Mouse (Mus musculus) hindbrain, embryonic 13.5 days (tissue): ENCODE data around the gene Rpl27. TPM values are rescaled to one million over a fixed set of nuclear protein-coding genes. Genes with fewer than 3 reads are reported as not detected.
"Not testable (repeated sequence)": the region's sequence is repeated elsewhere in the genome, so short reads cannot be mapped to it uniquely, and the experiment has no call there.

ENCODE experiments used
- ATAC-seq: fragments of 200-750 bp; cut with Nextera tagmentation; 2 replicates; pipeline ENCODE4 v1.8.0; 2017; ENCODE audit warnings: moderate TSS enrichment; ENCODE audit not compliant: low FRiP score
- H3K27ac ChIP-seq: fragments of 300-500 bp; sonication (generic); 2 replicates; pipeline ENCODE4 v1.5.1; 2015; ENCODE audit warnings: inconsistent platforms, mild to moderate bottlenecking, moderate library complexity
- H3K27me3 ChIP-seq: fragments of 300-500 bp; sonication (generic); 2 replicates; pipeline ENCODE4 v1.6.1; 2015; ENCODE audit warnings: mild to moderate bottlenecking, inconsistent platforms
- H3K36me3 ChIP-seq: fragments of 300-500 bp; sonication (generic); 2 replicates; pipeline ENCODE4 v1.6.1; 2015; ENCODE audit warnings: mild to moderate bottlenecking, inconsistent platforms
- H3K4me1 ChIP-seq: fragments of 300-500 bp; sonication (generic); replicated peaks from 2 replicates; pipeline ENCODE4 v1.6.1; 2015; ENCODE audit warnings: inconsistent platforms
- H3K4me2 ChIP-seq: fragments of 300-500 bp; sonication (generic); 2 replicates; pipeline ENCODE4 v1.6.1; 2015; ENCODE audit warnings: inconsistent platforms, mild to moderate bottlenecking, moderate library complexity
- H3K4me3 ChIP-seq: fragments of 300-500 bp; sonication (generic); 2 replicates; pipeline ENCODE4 v1.5.1; 2015; ENCODE audit warnings: mild to moderate bottlenecking, inconsistent platforms
- H3K9ac ChIP-seq: fragments of 300-500 bp; sonication (generic); 2 replicates; pipeline ENCODE4 v1.6.1; 2015; ENCODE audit warnings: mild to moderate bottlenecking, inconsistent platforms
- H3K9me3 ChIP-seq: fragments of 300-500 bp; sonication (generic); 2 replicates; pipeline ENCODE4 v1.6.1; 2016; ENCODE audit warnings: inconsistent platforms
- WGBS: fragments of 180-500 bp; shearing (Covaris S2); methylation state at CpG from one replicate; pipeline ENCODE4 v1.1.7; 2015; 5-methylcytosine and 5-hydroxymethylcytosine counted together
- polyA plus RNA-seq: library from polyadenylated mRNA; unstranded; fragments of >200 nt; fragmentation: Nextera tagmentation; extraction: Ambion mirVana; gene quantifications from 2 replicates; pipeline ENCODE4 v1.2.1, GENCODE M21; 2015

The Rpl27 gene
- polyA plus RNA-seq, 1 experiment from 2014 or later: 310 TPM

DNA sequence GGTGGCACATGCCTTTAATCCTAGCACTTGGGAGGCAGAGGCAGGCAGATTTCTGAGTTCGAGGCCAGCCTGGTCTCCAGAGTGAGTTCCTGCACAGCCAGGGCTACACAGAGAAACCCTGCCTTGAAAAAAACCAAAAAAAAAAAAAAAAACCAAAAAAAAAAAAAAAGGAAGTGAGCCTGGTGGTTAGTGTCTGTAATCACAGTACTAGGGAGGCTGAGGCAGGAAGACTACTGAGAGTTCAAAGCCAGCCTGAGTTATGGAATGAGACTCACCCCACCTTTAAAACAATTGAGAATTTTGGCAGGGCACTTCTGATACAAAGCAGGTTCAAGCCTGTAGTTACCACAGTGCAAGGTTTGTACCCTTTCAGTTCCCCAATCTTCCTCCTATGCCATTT lies 31.6 kb downstream of the Rpl27 start:
- not testable (repeated sequence) for H3K27ac ChIP-seq, H3K4me3 ChIP-seq, H3K9ac ChIP-seq, H3K4me2 ChIP-seq, H3K27me3 ChIP-seq, H3K9me3 ChIP-seq, ATAC-seq
- Histone ChIP-seq H3K36me3 (peaks cover 15% of the 10 kb centered on the region), H3K4me1 (peaks cover 52% of the 10 kb centered on the region)
- 91% methylated on average over 1 of the region's 1 CpGs for WGBS

GRCm38 (mm10) chr11:101474298-101474697 lies 32.2 kb downstream of the Rpl27 start:
- ATAC-seq: no peak
- no peaks in the 10 kb centered on the region for H3K9me3 ChIP-seq
- no peak overlapping the region for H3K4me2 ChIP-seq
- H3K27me3 ChIP-seq: no peaks in the 10 kb centered on the region
- H3K36me3 ChIP-seq: peaks cover 15% of the 10 kb centered on the region
- WGBS: 55% methylated on average over 5 of the region's 5 CpGs
- no peak overlapping the region for H3K27ac ChIP-seq
- H3K4me1 ChIP-seq: peaks cover 52% of the 10 kb centered on the region
- no peak overlapping the region for H3K4me3 ChIP-seq
- no peak overlapping the region for H3K9ac ChIP-seq

- H3K9ac ChIP-seq, H3K27me3 ChIP-seq, H3K4me2 ChIP-seq, H3K36me3 ChIP-seq, H3K9me3 ChIP-seq, ATAC-seq, H3K4me3 ChIP-seq, H3K27ac ChIP-seq: not testable (repeated sequence)
- H3K4me1 ChIP-seq: peaks cover 46% of the 10 kb centered on the region
- 88% methylated on average over 4 of the region's 4 CpGs for WGBS
Measured at GRCm38 (mm10) chr11:101476361-101476760, 34.3 kb downstream of the Rpl27 start.

DNA sequence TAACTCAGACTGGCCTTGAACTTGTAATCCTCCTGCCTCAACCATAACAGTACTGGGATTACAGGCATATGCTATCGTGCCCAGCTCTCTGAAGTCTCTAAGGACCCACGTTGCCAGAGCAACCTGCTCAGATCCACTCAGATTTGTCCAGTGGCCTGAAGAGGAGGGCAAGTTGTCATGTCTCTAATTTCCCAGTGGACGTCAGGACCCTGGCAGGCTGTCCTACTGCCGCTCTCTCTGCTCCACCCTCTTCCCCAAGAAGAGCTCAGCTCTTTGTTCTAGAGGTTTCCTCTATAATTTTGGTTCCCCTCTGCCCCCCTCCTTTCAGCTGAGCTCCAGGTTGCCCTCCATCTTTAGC lies 35.1 kb downstream of the Rpl27 start:
- H3K4me2 ChIP-seq: peak overlapping the region; percentile 20; the same call in 1 of the 2 replicates
- ATAC-seq: peak; percentile 44; the same call in 1 of the 2 replicates

GRCm38 (mm10) chr11:101477552-101478211 lies 35.6 kb downstream of the Rpl27 start:
- 12% methylated on average over 10 of the region's 10 CpGs for WGBS
- ATAC-seq: peak; percentile 83
- no peaks in the 10 kb centered on the region for H3K9me3 ChIP-seq
- no peaks in the 10 kb centered on the region for H3K27me3 ChIP-seq
- H3K4me2 ChIP-seq: peak overlapping the region; percentile 20
- 0 out of 2 replicates have a peak overlapping the region, but pooled peaks have one; percentile 3 for H3K4me3 ChIP-seq
- no peak overlapping the region; the same call in 1 of the 2 replicates for H3K9ac ChIP-seq
- peak overlapping the region; percentile 93 for H3K27ac ChIP-seq
- H3K36me3 ChIP-seq: no peaks in the 10 kb centered on the region
- H3K4me1 ChIP-seq: peaks cover 34% of the 10 kb centered on the region

More for the DNA sequence above, 35.1 kb downstream of the Rpl27 start:
- Histone ChIP-seq H3K4me1 (peaks cover 39% of the 10 kb centered on the region), H3K9ac (no peak overlapping the region), H3K9me3 (no peaks in the 10 kb centered on the region), H3K4me3 (0 out of 2 replicates have a peak overlapping the region, but pooled peaks have one; percentile 3), H3K27ac (peak overlapping the region; percentile 93), H3K36me3 (no peaks in the 10 kb centered on the region), H3K27me3 (no peaks in the 10 kb centered on the region)
- 5% methylated on average over 4 of the region's 4 CpGs for WGBS

DNA sequence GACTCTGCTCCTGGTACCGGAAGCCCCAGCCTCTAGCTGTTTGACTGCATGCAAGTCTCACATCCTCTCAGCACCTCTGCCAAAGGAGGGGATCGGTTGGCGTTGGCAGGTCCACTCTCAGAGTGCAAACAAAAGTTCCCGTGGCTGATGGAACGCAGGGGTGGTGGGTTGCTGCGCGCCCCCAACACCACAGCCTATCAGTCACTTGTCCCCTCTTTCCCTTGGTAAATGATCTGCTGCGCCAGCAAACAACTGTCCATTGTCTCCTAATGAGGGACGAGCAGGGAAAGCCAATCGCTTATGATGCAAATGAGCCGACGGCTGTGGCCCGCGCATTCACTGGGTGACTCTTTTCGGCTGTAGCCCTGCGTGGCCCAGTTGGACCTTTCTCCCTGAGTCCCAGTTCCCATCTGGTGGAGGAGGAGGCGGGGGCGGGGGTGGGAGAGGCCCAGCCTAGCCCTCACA lies 37.1 kb downstream of the Rpl27 start:
- Histone ChIP-seq H3K27ac (peak overlapping the region; percentile 93), H3K9ac (peak overlapping the region; percentile 55)
- 3% methylated on average over 18 of the region's 18 CpGs for WGBS

DNA sequence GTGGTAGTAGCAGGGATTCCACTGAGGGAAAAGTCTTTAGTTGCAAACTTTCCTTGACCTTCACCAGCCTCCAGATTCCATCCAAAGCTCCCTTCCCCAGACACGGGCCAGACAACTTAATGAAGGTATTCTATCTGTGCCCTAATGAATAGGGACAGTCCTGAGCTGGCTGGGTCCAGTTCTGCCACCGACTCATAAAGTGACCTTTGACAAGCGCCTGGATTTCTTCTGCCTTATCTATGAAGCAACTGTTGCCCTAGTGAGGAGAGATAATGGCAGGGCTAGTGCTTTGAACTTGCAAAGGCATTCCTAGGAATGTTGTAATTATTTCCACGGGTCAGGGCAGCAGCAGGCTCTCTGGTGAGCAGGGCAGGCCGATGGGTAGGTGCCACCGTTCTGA lies 38.8 kb downstream of the Rpl27 start:
- Histone ChIP-seq H3K27me3 (no peaks in the 10 kb centered on the region), H3K27ac (no peak overlapping the region), H3K4me3 (no peak overlapping the region), H3K9ac (no peak overlapping the region), H3K9me3 (no peaks in the 10 kb centered on the region), H3K36me3 (no peaks in the 10 kb centered on the region), H3K4me1 (peaks cover 37% of the 10 kb centered on the region), H3K4me2 (no peak overlapping the region)
- WGBS: 57% methylated on average over 6 of the region's 6 CpGs
- ATAC-seq: no peak

More for the DNA sequence above, 37.1 kb downstream of the Rpl27 start:
- peak; percentile 29 for ATAC-seq
- peaks cover 37% of the 10 kb centered on the region for H3K4me1 ChIP-seq
- no peaks in the 10 kb centered on the region for H3K36me3 ChIP-seq
- H3K27me3 ChIP-seq: no peaks in the 10 kb centered on the region
- H3K4me2 ChIP-seq: peak overlapping the region; percentile 48
- H3K4me3 ChIP-seq: peak overlapping the region; percentile 22
- no peaks in the 10 kb centered on the region for H3K9me3 ChIP-seq

DNA sequence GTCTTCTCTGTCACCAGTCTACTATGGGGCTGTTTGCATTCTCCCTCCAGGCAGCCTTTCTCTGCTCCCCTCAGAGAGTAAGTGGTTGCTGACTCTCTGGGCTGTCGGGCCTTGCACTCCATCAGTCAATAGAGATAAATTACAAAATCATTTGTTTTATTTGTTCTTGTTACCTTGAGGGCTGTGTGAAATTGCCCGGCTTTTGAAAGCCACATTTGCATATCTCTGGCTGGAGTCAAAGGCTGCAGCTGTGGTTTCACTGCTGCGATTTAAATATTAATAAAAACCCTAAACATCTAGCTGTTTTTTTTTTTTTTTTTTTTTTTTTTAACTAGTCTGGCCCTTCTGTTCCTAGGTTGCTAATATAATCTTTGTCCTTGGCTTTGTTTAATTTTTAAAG lies 41.7 kb downstream of the Rpl27 start:
- no peak overlapping the region for H3K4me2 ChIP-seq
- no peak overlapping the region for H3K4me3 ChIP-seq
- no peaks in the 10 kb centered on the region for H3K36me3 ChIP-seq
- peaks cover 24% of the 10 kb centered on the region for H3K4me1 ChIP-seq
- ATAC-seq: no peak
- 18% methylated on average over 3 of the region's 3 CpGs for WGBS
- no peaks in the 10 kb centered on the region for H3K27me3 ChIP-seq
- peak overlapping the region; percentile 66 for H3K27ac ChIP-seq
- H3K9ac ChIP-seq: no peak overlapping the region
- no peaks in the 10 kb centered on the region for H3K9me3 ChIP-seq

DNA sequence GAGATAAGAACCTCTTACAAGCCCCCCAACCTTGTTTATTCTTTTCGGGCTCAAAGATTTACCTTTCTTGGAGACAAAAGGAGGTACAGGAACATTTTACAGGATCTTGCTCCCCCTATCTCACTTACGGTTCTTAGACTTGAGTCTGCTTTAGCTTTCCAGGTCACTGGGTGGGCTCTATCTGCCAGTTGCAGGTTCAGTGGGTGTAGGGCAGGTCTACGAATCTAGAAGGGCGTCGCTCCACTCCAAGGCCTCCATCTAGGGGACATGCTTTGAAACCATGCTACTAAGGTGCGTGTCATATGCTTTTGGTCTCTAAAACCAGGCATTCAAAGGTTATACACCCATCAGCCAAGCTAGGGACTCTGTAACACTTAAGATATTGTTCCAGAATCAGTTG lies 42.1 kb downstream of the Rpl27 start:
- 66% methylated on average over 6 of the region's 6 CpGs for WGBS
- Histone ChIP-seq H3K4me3 (no peak overlapping the region), H3K4me1 (peaks cover 20% of the 10 kb centered on the region), H3K27ac (no peak overlapping the region; the same call in 1 of the 2 replicates), H3K4me2 (no peak overlapping the region), H3K36me3 (no peaks in the 10 kb centered on the region), H3K27me3 (no peaks in the 10 kb centered on the region), H3K9me3 (no peaks in the 10 kb centered on the region), H3K9ac (no peak overlapping the region)
- no peak for ATAC-seq

DNA sequence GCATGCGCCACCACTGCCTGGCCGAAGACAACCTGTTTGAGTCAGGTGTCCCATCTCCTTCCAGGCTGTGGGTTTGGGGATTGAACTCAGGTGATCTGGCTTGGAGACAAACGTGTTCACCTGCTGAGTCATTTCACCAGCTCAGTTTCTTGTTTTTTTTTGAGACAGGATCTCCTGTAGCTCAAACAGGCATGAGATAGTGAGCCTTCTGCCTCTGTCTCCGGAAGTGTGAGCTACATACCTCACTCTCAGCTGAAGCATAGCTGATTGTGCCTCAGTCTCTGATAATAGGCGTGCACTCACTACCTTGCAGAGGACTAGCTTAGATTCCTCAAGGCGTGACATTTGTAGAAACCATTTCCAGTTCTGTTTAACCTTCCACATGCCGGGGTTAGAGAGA lies 42.7 kb downstream of the Rpl27 start:
- WGBS: 90% methylated on average over 7 of the region's 7 CpGs
- ATAC-seq: no peak
- no peaks in the 10 kb centered on the region for H3K36me3 ChIP-seq

GRCm38 (mm10) chr11:101485509-101486028 lies 43.5 kb downstream of the Rpl27 start:
- Histone ChIP-seq H3K9ac (peak overlapping the region; percentile 43), H3K36me3 (no peaks in the 10 kb centered on the region), H3K9me3 (no peaks in the 10 kb centered on the region), H3K4me2 (no peak overlapping the region), H3K27ac (peak overlapping the region; percentile 60), H3K27me3 (no peaks in the 10 kb centered on the region), H3K4me3 (no peak overlapping the region), H3K4me1 (peaks cover 8% of the 10 kb centered on the region)
- WGBS: 47% methylated on average over 6 of the region's 6 CpGs
- no peak for ATAC-seq

More for the DNA sequence above, 42.7 kb downstream of the Rpl27 start:
- H3K4me1 ChIP-seq: peaks cover 14% of the 10 kb centered on the region
- no peak overlapping the region for H3K9ac ChIP-seq
- no peak overlapping the region for H3K4me3 ChIP-seq
- H3K27ac ChIP-seq: no peak overlapping the region; the same call in 1 of the 2 replicates
- no peaks in the 10 kb centered on the region for H3K27me3 ChIP-seq
- no peak overlapping the region for H3K4me2 ChIP-seq
- no peaks in the 10 kb centered on the region for H3K9me3 ChIP-seq

- H3K4me1 ChIP-seq: peaks cover 8% of the 10 kb centered on the region
Measured at GRCm38 (mm10) chr11:101486126-101486525, 44.0 kb downstream of the Rpl27 start.

More at GRCm38 (mm10) chr11:101486126-101486525, 44.0 kb downstream of the Rpl27 start:
- Histone ChIP-seq H3K27me3 (no peaks in the 10 kb centered on the region), H3K27ac (peak overlapping the region; percentile 19; the same call in 1 of the 2 replicates), H3K9ac (no peak overlapping the region), H3K36me3 (no peaks in the 10 kb centered on the region), H3K4me2 (no peak overlapping the region), H3K9me3 (no peaks in the 10 kb centered on the region), H3K4me3 (no peak overlapping the region)
- no peak for ATAC-seq
- 73% methylated on average over 6 of the region's 6 CpGs for WGBS
